Mouse (Mus musculus): Measurements from ENCODE around the gene Unc80.
"Not testable (repeated sequence)": the region's sequence is repeated elsewhere in the genome, so short reads cannot be mapped to it uniquely, and the experiment has no call there.

Unc80 gene

GRCm38 (mm10) chr1:66638177-66638576 is 170.0 kb downstream of the Unc80 start:
- no peak for DNase-seq

DNA sequence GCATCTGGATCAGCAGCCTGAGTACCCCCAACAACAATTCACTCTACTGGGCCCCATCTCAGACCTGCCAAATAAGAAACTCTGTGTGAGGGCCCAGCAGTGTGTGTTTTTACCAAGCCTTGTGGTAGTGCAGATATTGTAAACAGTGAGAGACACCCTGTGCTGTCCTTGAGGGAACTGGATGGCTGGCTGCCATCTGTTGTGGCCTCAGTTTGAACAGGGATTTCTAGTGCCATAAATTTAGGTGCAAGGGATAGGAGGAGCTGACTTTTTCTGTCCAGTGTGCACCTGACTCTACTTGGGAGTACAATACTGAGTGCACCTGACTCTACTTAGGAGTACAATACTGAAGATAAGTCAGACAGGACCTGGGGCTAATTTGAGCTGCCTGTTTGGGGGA is 178.7 kb downstream of the Unc80 start:
- no peak for DNase-seq

- no peak for DNase-seq
Measured at GRCm38 (mm10) chr1:66649568-66649967, 181.4 kb downstream of the Unc80 start.

GRCm38 (mm10) chr1:66650006-66650405 is 181.8 kb downstream of the Unc80 start:
- DNase-seq: no peak

GRCm38 (mm10) chr1:66655119-66655746 is 187.1 kb downstream of the Unc80 start:
- no peak for DNase-seq

- no peak for DNase-seq
Measured at GRCm38 (mm10) chr1:66655747-66656119, 187.6 kb downstream of the Unc80 start.

DNA sequence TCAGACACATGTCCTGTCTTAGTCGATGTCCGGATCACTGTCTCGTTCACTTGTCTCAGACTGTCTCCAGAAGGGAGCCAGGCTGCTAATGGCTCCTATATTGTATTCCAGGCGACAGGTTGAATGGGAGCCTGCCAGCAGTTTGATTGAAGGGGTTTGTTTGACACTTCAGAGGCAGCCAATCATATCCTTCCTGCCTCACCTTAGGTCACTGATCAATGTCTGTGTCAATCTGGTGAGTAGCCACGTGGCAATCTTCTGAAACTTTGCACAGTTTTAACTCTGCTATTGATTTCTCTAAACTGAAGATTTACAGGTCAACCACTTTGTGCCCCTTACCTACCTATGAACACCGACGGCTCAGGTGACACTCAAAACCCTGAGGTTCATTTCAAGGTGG is 203.3 kb downstream of the Unc80 start:
- DNase-seq: no peak

DNA sequence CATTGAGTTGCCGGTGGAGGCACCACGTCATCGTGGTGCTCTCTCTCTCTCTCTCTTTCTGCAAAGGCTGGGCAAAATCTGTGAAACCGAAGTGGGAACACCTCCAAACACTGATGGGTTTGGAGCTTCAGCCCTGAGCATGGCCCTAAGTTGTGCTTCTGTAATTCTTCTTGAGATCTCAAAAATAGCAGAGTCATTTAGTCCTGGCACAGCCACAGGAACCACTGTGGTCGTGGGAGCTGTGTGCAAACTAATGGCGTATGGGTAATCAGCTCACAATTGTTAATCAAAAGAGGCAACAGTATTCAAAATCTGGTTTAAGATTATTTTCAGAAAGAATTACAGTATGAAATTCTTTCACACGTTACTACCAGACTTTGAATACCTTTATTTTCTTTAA is 204.6 kb downstream of the Unc80 start:
- DNase-seq: no peak

DNA sequence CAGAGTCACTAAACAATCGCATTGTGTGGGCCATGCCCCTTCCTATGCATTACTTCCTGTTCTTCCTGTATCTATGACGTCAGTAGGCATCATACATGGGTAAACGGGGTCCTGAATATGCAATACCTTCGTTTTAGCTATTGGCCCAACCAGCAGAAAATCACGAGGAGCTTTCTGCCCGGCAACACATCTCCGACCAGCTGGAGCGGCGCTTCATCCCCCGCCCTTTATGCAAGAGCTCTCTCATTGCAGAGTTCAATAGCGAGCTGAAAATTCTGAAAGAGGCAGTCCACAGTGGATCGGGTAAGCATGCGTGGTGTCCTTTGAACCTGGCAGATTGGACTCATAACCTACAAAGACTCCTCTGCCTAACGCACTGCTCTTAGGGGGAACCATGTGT is 209.8 kb downstream of the Unc80 start:
- no peak for DNase-seq

- no peak for DNase-seq
Measured at GRCm38 (mm10) chr1:66678662-66679061, 210.5 kb downstream of the Unc80 start.

GRCm38 (mm10) chr1:66682974-66683373 is 214.8 kb downstream of the Unc80 start:
- DNase-seq: no peak

DNA sequence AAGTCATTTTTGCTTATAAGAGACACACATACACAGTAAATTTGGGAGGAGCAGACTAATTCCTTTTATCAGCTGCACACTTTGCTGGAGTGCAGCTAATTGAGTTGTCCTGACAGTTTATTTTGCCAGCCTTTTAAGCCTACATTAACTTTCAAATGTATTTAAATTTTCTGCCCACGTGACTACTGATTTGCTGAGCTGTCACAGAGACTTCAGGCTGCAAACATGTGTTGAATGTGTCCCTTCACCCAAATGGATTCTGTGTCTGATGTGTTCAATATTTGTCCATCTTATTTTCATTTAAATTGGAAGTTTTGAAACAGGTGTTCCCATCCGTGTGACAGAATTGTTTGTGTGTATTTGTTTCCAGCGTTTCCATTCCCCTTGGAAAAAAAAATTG is 223.6 kb downstream of the Unc80 start:
- DNase-seq: no peak

GRCm38 (mm10) chr1:66692308-66692707 is 224.1 kb downstream of the Unc80 start:
- no peak for DNase-seq

DNA sequence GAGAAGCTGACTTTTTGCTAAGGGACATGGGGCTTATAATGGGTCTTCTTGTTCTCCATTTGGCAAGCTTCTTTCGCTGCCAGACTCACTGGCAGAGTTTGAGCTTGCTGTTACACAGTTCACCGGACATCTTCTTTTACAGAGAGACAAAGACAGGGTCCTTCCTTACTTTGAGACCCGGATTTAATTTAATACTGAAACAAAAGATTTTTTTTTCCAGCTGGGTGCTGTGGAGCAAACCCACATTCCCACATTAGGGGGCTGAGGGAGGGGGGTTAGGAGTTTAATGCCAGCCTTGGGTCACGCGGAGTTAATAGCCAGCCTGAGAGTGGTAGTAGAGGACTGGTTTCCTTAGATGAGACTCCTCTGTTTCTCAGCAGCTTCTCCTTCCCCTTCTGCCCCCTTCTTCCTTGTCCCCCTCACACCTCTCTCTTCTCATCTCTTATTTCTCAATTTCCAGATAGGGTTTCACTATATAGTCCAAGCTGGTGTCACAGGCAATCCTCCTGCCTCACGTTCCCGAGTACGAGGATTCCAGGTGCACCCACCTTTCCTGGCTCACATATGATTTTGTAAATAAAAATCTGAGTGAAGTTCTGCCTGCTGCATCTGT is 224.7 kb downstream of the Unc80 start:
- no peak for DNase-seq

- no peak for DNase-seq
Measured at GRCm38 (mm10) chr1:66694266-66694665, 226.1 kb downstream of the Unc80 start.

DNA sequence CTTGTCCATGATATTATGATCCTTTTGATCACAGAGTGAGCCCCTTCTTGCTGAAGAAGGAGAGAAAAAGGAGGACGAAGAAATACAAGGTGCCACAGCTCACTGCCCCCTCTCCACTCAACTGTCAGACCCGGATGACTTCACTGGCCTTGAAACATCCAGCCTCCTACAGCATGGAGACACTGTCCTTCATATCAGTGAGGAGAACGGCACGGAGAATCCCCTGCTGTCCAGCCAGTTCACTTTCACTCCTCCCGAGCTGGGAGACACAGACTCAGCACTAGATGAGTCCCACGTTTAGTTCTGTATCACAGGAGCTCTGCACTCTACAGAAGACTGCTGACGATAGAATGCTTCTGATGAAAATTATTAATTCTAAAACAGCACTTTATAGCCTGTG is 227.1 kb downstream of the Unc80 start:
- DNase-seq: no peak

- DNase-seq: not testable (repeated sequence)
Measured at GRCm38 (mm10) chr1:66699630-66700029, 231.5 kb downstream of the Unc80 start.

DNA sequence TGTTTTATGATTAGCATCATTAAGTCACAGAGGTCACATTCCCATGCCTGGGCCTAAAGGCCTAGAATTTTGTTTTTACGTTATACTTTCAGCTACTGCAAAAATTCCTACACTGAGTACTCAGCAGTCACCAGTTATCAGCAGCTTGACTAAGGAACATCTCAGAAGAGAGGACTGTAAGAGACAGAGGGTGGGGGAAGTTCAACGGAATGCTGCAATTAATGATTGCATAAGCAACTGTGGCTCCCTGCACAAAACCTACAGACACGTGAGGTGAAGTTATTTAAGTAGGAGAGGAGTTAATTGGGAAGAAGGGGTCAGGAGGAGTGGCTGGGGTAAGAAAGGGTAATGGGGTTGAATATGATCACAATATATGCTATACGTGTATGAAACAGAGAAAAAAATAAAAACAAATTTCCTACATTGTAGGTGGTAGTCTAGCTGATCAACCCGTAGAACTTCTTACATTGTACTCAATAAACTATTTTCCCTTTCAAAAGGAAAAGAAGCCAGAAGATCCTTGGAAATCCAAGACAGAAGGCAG is 232.1 kb downstream of the Unc80 start:
- peak; percentile 11 for DNase-seq

DNA sequence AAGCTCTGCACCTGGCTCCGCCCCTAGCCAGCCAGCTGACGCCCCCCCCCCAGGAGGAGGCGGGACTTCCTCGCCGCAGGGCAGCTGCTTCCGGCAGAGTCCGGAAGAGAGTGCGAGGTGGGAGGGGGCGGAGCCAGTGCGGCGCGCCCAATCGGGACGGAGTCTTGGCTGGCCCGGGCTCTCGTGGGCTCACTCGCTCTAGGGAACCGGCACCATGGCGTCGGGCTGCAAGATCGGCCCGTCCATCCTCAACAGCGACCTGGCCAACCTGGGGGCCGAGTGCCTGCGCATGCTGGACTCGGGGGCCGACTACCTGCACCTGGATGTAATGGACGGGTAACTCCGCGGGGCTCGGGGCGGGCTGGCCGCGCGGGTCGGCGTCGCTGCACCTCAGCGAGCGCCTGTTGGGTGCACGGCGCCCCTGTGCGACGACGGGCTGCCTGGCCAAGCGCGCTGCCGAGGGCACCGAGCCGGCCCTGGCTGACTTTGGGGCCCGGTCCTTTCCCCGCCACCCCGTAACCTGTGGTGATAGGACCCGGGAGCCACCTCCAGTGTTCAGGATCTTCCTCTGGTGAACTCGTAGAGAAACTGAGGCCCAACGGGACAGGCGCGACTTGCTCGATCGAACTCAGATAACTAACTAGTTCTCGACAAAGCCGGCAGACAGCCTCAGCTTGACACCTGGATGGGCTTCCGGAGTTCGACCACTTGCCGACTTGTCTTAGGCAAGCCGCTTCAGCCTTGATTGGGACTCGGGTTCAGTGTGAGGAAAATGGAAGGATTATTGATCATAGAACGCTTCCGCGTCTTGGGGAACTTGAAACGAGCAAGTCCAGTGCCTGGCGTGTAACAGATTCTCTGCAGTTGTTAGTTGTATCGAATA is 232.8 kb downstream of the Unc80 start, which contains the start of gene Rpe:
TSS of gene Rpe (plus strand) at position 139 of the 883 bp plus-strand sequence.
- peak; percentile 90 for DNase-seq

- DNase-seq: no peak
Measured at GRCm38 (mm10) chr1:66701576-66701940, 233.4 kb downstream of the Unc80 start.

- no peak for DNase-seq
Measured at GRCm38 (mm10) chr1:66702623-66703345, 234.6 kb downstream of the Unc80 start.

GRCm38 (mm10) chr1:66704523-66704922 is 236.4 kb downstream of the Unc80 start:
- no peak for DNase-seq

DNA sequence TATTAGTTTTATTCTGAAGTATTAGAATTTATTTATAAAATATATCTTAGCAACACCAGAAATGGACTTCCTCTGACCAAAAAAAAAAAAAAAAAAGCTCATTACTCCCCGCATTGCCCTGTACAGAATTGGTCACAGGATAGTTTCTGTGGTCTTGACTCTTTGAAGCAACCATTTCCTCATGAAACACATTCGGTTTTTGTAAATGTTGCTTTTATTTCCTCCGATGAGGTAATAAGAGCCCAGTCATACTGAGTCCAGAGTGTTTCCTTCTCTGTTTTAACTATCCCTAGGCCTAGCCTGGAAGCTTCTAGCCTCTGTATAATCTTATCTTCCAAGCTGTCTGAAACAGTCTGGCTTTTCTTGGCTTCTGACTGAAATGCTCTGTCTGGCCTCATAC is 244.7 kb downstream of the Unc80 start:
- DNase-seq: no peak

Data from kidney, adult 11 months (tissue).